Mouse (Mus musculus) central nervous system, embryonic 18 days (tissue): ENCODE results near the gene Zfp518b. TPM values are rescaled to one million over a fixed set of nuclear protein-coding genes. Genes with fewer than 3 reads are reported as not detected.

Experiments used
- polyA plus RNA-seq: library from polyadenylated mRNA; depleted of rRNA; stranded (reverse); fragments of >200 nt; gene quantifications from 2 replicates; pipeline ENCODE4 v1.2.3, GENCODE M21; 2012; rRNA removed

Gene Zfp518b
- polyA plus RNA-seq = 14.6 and 16.2 TPM in 2 replicates

DNA sequence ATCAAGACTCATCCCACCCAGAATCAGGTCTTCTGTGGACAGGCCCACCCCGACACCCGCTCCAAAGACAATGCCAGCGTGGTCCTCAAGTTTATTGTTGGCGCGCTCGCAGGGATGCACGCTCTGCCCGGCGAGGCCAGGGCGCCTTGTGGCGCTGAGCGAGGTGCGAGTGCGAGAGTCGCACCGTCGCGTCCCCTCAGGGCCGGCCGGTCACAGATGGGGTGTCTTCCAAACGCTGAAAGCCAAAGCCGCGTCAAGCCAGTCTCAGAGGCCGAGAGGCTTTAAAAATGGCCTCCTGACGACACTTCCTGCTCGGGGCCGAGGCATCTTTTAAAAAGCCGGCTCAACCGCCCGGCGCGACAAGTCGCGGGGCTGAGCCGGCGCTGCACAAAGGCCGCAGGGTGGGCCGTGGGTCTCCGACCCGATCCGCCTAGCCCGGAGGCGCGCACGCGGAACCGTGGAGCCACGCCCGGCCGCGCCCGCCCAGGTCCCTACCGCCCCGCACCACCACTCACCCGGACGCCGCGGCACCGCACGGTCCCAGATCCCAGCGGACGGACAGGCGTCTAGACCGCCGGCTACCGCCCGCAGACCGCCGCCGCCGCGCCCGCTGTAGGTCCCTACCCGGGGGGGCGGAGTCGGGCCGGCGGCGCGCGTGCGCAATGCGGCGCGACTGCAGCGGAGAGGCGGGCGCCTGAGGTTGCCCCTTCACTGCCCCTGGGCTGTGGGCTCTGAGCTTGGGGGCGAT, at the start of gene Zfp518b:
Zfp518b (minus strand) TSS at position 663 of the 748 bp plus-strand sequence.

Other genes starting within 250 kb of the Zfp518b start
- 0.57 and 0.93 TPM in 2 replicates for gene Slc2a9, start 181.7 kb downstream of the Zfp518b start, polyA plus RNA-seq
- gene Wdr1, start 121.6 kb downstream of the Zfp518b start, polyA plus RNA-seq = 156 and 163 TPM in 2 replicates
- gene Clnk, start 192.0 kb upstream of the Zfp518b start, polyA plus RNA-seq = 0.04 and 0.11 TPM in 2 replicates